Mouse (Mus musculus): ENCODE data around the gene Meox1. TPM values are rescaled to one million over a fixed set of nuclear protein-coding genes. Genes with fewer than 3 reads are reported as not detected.

Meox1 gene
- polyA plus RNA-seq, 1 experiment from 2014 or later, result 3.0 TPM

- ATAC-seq (ENCODE audit: low FRiP score, low TSS enrichment) (no peak), DNase-seq (ENCODE audit: low spot score) (peak; percentile 48)
- Histone ChIP-seq H3K4me3 (ENCODE audit: low read depth, low read length) (no peak overlapping the region), H3K36me3 (ENCODE audit: control insufficient read depth, insufficient read depth, low read length) (no peaks in the 10 kb centered on the region), H3K27ac (replicated peaks) (no peak overlapping the region), H3K9me3 (ENCODE audit: control insufficient read depth, low read length) (no peaks in the 10 kb centered on the region), H3K27me3 (ENCODE audit: control insufficient read depth, insufficient read depth, low read length) (no peaks in the 10 kb centered on the region), H3K4me2 (replicated peaks; ENCODE audit: low read depth) (no peak overlapping the region), H3K4me1 (replicated peaks; ENCODE audit: control insufficient read depth, insufficient read depth) (no peaks in the 10 kb centered on the region), H3K9ac (ENCODE audit: low read length) (no peak overlapping the region)
- WGBS, result 42% methylated on average over 25 of the region's 25 CpGs
- TF ChIP-seq EP300 (optimal IDR thresholded peaks at IDR 0.05) (no peak), CTCF (IDR thresholded peaks at IDR 0.05; ENCODE audit: low read depth) (peak; percentile 69)
These were observed 34.0 kb upstream of the Meox1 start for GRCm38 (mm10) chr11:101928030-101928762.

GRCm38 (mm10) chr11:101926951-101927589 lies 32.9 kb upstream of the Meox1 start:
- Histone ChIP-seq H3K4me2 (replicated peaks; ENCODE audit: low read depth) (no peak overlapping the region), H3K4me1 (replicated peaks; ENCODE audit: control insufficient read depth, insufficient read depth) (no peaks in the 10 kb centered on the region), H3K27me3 (ENCODE audit: control insufficient read depth, insufficient read depth, low read length) (no peaks in the 10 kb centered on the region), H3K36me3 (ENCODE audit: control insufficient read depth, insufficient read depth, low read length) (no peaks in the 10 kb centered on the region), H3K9me3 (ENCODE audit: control insufficient read depth, low read length) (no peaks in the 10 kb centered on the region), H3K4me3 (ENCODE audit: low read depth, low read length) (no peak overlapping the region), H3K9ac (ENCODE audit: low read length) (no peak overlapping the region), H3K27ac (replicated peaks) (no peak overlapping the region)
- 86% methylated on average over 10 of the region's 10 CpGs for WGBS
- no peak for ATAC-seq (ENCODE audit: low FRiP score, low TSS enrichment)
- TF ChIP-seq CTCF (IDR thresholded peaks at IDR 0.05; ENCODE audit: low read depth) (no peak), EP300 (optimal IDR thresholded peaks at IDR 0.05) (no peak)
- DNase-seq (ENCODE audit: low spot score), result no peak

DNA sequence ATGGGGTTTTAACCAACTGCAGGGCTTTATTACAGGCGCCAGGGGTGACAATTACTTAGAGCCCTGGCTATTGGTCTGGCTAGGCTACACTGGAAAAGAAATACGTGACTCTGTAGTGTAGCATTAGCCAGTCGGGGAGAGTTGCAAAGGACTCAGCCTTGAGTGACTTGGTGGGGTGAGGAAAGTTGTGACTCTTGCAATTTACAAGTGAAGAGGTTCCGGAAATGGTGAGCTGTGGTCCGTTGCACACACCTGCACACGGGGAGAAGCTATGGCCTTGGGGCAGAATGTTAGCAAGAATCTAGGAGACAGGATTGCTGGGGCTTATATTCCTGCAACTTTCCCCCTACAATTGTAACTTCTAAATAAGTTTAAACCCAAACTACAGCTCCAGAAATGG lies 31.5 kb upstream of the Meox1 start:
- Histone ChIP-seq H3K9ac (ENCODE audit: low read length) (no peak overlapping the region), H3K9me3 (ENCODE audit: control insufficient read depth, low read length) (no peaks in the 10 kb centered on the region), H3K27me3 (ENCODE audit: control insufficient read depth, insufficient read depth, low read length) (no peaks in the 10 kb centered on the region), H3K36me3 (ENCODE audit: control insufficient read depth, insufficient read depth, low read length) (no peaks in the 10 kb centered on the region), H3K4me1 (replicated peaks; ENCODE audit: control insufficient read depth, insufficient read depth) (no peaks in the 10 kb centered on the region), H3K27ac (replicated peaks) (no peak overlapping the region), H3K4me2 (replicated peaks; ENCODE audit: low read depth) (no peak overlapping the region), H3K4me3 (ENCODE audit: low read depth, low read length) (no peak overlapping the region)
- WGBS, result 80% methylated on average over 6 of the region's 6 CpGs
- DNase-seq (ENCODE audit: low spot score) (no peak), ATAC-seq (ENCODE audit: low FRiP score, low TSS enrichment) (no peak)
- TF ChIP-seq CTCF (IDR thresholded peaks at IDR 0.05; ENCODE audit: low read depth), result no peak
- no peak for TF ChIP-seq EP300 (optimal IDR thresholded peaks at IDR 0.05)

GRCm38 (mm10) chr11:101924441-101924976 lies 30.3 kb upstream of the Meox1 start:
- Histone ChIP-seq H3K27ac (replicated peaks) (no peak overlapping the region), H3K36me3 (ENCODE audit: control insufficient read depth, insufficient read depth, low read length) (no peaks in the 10 kb centered on the region), H3K4me2 (replicated peaks; ENCODE audit: low read depth) (no peak overlapping the region), H3K4me3 (ENCODE audit: low read depth, low read length) (no peak overlapping the region), H3K9ac (ENCODE audit: low read length) (no peak overlapping the region), H3K9me3 (ENCODE audit: control insufficient read depth, low read length) (no peaks in the 10 kb centered on the region), H3K27me3 (ENCODE audit: control insufficient read depth, insufficient read depth, low read length) (no peaks in the 10 kb centered on the region), H3K4me1 (replicated peaks; ENCODE audit: control insufficient read depth, insufficient read depth) (no peaks in the 10 kb centered on the region)
- ATAC-seq (ENCODE audit: low FRiP score, low TSS enrichment) (no peak), DNase-seq (ENCODE audit: low spot score) (no peak)
- TF ChIP-seq EP300 (optimal IDR thresholded peaks at IDR 0.05), result no peak
- 0 out of 2 replicates have a peak, but pooled peaks have one; percentile 9 for TF ChIP-seq CTCF (IDR thresholded peaks at IDR 0.05; ENCODE audit: low read depth)
- WGBS, result 68% methylated on average over 19 of the region's 19 CpGs

DNA sequence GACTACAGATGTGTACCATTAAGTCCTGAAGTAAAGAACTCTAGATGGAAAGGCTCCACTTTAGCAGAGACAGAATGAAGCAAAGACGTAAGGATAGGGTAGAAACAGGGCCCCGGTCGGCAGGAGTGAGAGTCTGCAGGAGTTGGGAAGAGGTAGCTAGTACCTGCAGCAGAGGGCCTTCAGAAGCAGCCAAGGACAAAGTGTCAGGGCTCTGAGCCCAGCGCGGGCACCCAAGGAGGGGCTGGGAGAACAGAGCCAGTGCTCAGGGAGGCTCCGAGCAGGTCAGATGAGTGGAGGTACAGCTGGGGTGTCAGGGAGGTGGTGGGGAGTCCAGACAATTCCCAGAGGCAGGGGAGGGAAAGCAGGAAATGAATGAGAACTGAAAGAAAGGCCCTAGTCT lies 29.8 kb upstream of the Meox1 start:
- WGBS, result 80% methylated on average over 6 of the region's 6 CpGs
- Histone ChIP-seq H3K4me2 (replicated peaks; ENCODE audit: low read depth) (no peak overlapping the region), H3K9me3 (ENCODE audit: control insufficient read depth, low read length) (no peaks in the 10 kb centered on the region), H3K4me3 (ENCODE audit: low read depth, low read length) (no peak overlapping the region), H3K9ac (ENCODE audit: low read length) (no peak overlapping the region), H3K27me3 (ENCODE audit: control insufficient read depth, insufficient read depth, low read length) (no peaks in the 10 kb centered on the region), H3K36me3 (ENCODE audit: control insufficient read depth, insufficient read depth, low read length) (no peaks in the 10 kb centered on the region), H3K27ac (replicated peaks) (no peak overlapping the region), H3K4me1 (replicated peaks; ENCODE audit: control insufficient read depth, insufficient read depth) (no peaks in the 10 kb centered on the region)
- no peak for DNase-seq (ENCODE audit: low spot score)
- no peak for ATAC-seq (ENCODE audit: low FRiP score, low TSS enrichment)
- TF ChIP-seq EP300 (optimal IDR thresholded peaks at IDR 0.05), result no peak

Data from stomach, postnatal 0 days (tissue).